Mouse (Mus musculus) MEL (cell line): Measurements from ENCODE around the gene Cemip.

ENCODE experiments used
- CHD2 ChIP-seq: IDR thresholded peaks from 2 replicates; pipeline ENCODE4 v1.6.1; 2011; ENCODE audit warnings: low read length, improper control_type of control experiment
- CTCF ChIP-seq, 3 experiments: IDR thresholded peaks in 2 of 3; conservative IDR thresholded peaks in 1 of 3; 2 replicates each; pipeline ENCODE4 v1.5.1; 2011 to 2012; ENCODE audit warnings: low read length in 3 of 3, low read depth in 2 of 3, mild to moderate bottlenecking in 2 of 3, improper control_type of control experiment in 1 of 3, inconsistent platforms in 1 of 3, mixed read lengths in 1 of 3, moderate library complexity in 1 of 3; ENCODE audit not compliant: control insufficient read depth in 1 of 3, insufficient read depth in 1 of 3, poor library complexity in 1 of 3, severe bottlenecking in 1 of 3
- E2F4 ChIP-seq: IDR thresholded peaks from 2 replicates; pipeline ENCODE4 v1.6.1; 2011; ENCODE audit warnings: low read depth, low read length, improper control_type of control experiment, borderline replicate concordance
- EP300 ChIP-seq, 2 experiments: IDR thresholded peaks; 2 replicates each; pipeline ENCODE4 v1.6.1; 2011; ENCODE audit warnings: improper control_type of control experiment in 2 of 2, low read length in 2 of 2, low read depth in 1 of 2, mild to moderate bottlenecking in 1 of 2
- ETS1 ChIP-seq: IDR thresholded peaks from 2 replicates; pipeline ENCODE4 v1.6.1; 2012; ENCODE audit warnings: low read depth, mild to moderate bottlenecking, inconsistent platforms, low read length, improper control_type of control experiment, moderate library complexity
- GATA1 ChIP-seq: IDR thresholded peaks from 2 replicates; pipeline ENCODE4 v1.6.1; 2011; ENCODE audit warnings: low read depth, low read length, improper control_type of control experiment
- HCFC1 ChIP-seq: IDR thresholded peaks from 2 replicates; pipeline ENCODE4 v1.6.1; 2012; ENCODE audit warnings: low read depth, mild to moderate bottlenecking, inconsistent platforms, low read length, improper control_type of control experiment, moderate library complexity
- POLR2A ChIP-seq, 2 experiments: IDR thresholded peaks; 2 replicates each; pipeline ENCODE4 v1.6.1; 2011 to 2012; ENCODE audit warnings: low read length in 2 of 2, mild to moderate bottlenecking in 2 of 2, control low read depth in 1 of 2, improper control_type of control experiment in 1 of 2, low read depth in 1 of 2, moderate library complexity in 1 of 2; ENCODE audit not compliant: control insufficient read depth in 1 of 2, insufficient read depth in 1 of 2, poor library complexity in 1 of 2
- SMC3 ChIP-seq: IDR thresholded peaks from 2 replicates; pipeline ENCODE4 v1.6.1; 2011; ENCODE audit warnings: low read depth, low read length, improper control_type of control experiment
- TAL1 ChIP-seq: IDR thresholded peaks from 2 replicates; pipeline ENCODE4 v1.6.1; 2012; ENCODE audit warnings: mild to moderate bottlenecking, inconsistent platforms, low read length, moderate library complexity, mixed read lengths
- TBP ChIP-seq: IDR thresholded peaks from 2 replicates; pipeline ENCODE4 v1.8.0; 2011; ENCODE audit warnings: low read depth, low read length, improper control_type of control experiment
- TCF12 ChIP-seq: IDR thresholded peaks from 2 replicates; pipeline ENCODE4 v1.6.1; 2014; ENCODE audit warnings: low read depth, mild to moderate bottlenecking, inconsistent platforms, low read length, improper control_type of control experiment, moderate library complexity
- USF1 ChIP-seq: IDR thresholded peaks from 2 replicates; pipeline ENCODE4 v1.6.1; 2014; ENCODE audit warnings: low read depth, mild to moderate bottlenecking, inconsistent platforms, low read length, improper control_type of control experiment, moderate library complexity
- ZNF384 ChIP-seq: IDR thresholded peaks from 2 replicates; pipeline ENCODE4 v1.6.1; 2012; ENCODE audit warnings: low read depth, mild to moderate bottlenecking, inconsistent platforms, low read length, improper control_type of control experiment

GRCm38 (mm10) chr7:83966047-83966818 lies 120.1 kb downstream of the Cemip start:
- no peak for TF ChIP-seq EP300 (IDR thresholded peaks at IDR 0.05; ENCODE audit: low read depth in 1 of 2, low read length in 2 of 2)
- no peak for TF ChIP-seq HCFC1
- no peak for TF ChIP-seq SMC3
- TF ChIP-seq CTCF (IDR thresholded peaks at IDR 0.05 in 2 of 3, conservative IDR thresholded peaks at IDR 0.05 in 1 of 3; ENCODE audit: control insufficient read depth in 1 of 3, insufficient read depth in 1 of 3, low read depth in 2 of 3, low read length in 3 of 3, poor library complexity in 1 of 3, severe bottlenecking in 1 of 3) = no peak
- TF ChIP-seq POLR2A (IDR thresholded peaks at IDR 0.05; ENCODE audit: control insufficient read depth in 1 of 2, insufficient read depth in 1 of 2, low read depth in 1 of 2, low read length in 2 of 2, poor library complexity in 1 of 2) = no peak
- no peak for TF ChIP-seq E2F4
- no peak for TF ChIP-seq GATA1
- TF ChIP-seq USF1 = no peak
- TF ChIP-seq ZNF384 = no peak
- no peak for TF ChIP-seq CHD2
- TF ChIP-seq TAL1 = no peak
- TF ChIP-seq TBP = no peak
- no peak for TF ChIP-seq ETS1
- TF ChIP-seq TCF12 = no peak
